Mouse (Mus musculus) limb, embryonic 12.5 days (tissue): ENCODE data around the gene Rps3. TPM values are rescaled to one million over a fixed set of nuclear protein-coding genes. Genes with fewer than 3 reads are reported as not detected.

Source experiments
- ATAC-seq: fragments of 200-750 bp; cut with Nextera tagmentation; 2 replicates; pipeline ENCODE4 v1.8.0; 2017; ENCODE audit warnings: low read depth, moderate TSS enrichment; ENCODE audit not compliant: insufficient number of reproducible peaks, insufficient read depth, low FRiP score, low TSS enrichment
- H3K27ac ChIP-seq: fragments of 300-500 bp; sonication (generic); 2 replicates; pipeline ENCODE4 v1.5.1; 2016; ENCODE audit warnings: mild to moderate bottlenecking, moderate library complexity
- H3K27me3 ChIP-seq: fragments of 300-500 bp; sonication (generic); 2 replicates; pipeline ENCODE4 v1.6.1; 2016; ENCODE audit warnings: mild to moderate bottlenecking, moderate library complexity
- H3K36me3 ChIP-seq: fragments of 300-500 bp; sonication (generic); 2 replicates; pipeline ENCODE4 v1.6.1; 2016; ENCODE audit warnings: mild to moderate bottlenecking, moderate library complexity
- H3K4me1 ChIP-seq: fragments of 300-500 bp; sonication (generic); replicated peaks from 2 replicates; pipeline ENCODE4 v1.6.1; 2016
- H3K4me2 ChIP-seq: fragments of 300-500 bp; sonication (generic); 2 replicates; pipeline ENCODE4 v1.6.1; 2016; ENCODE audit warnings: mild to moderate bottlenecking, moderate library complexity
- H3K4me3 ChIP-seq: fragments of 300-500 bp; sonication (generic); replicated peaks from 2 replicates; pipeline ENCODE4 v1.5.1; 2016; ENCODE audit warnings: mild to moderate bottlenecking
- H3K9ac ChIP-seq: fragments of 300-500 bp; sonication (generic); replicated peaks from 2 replicates; pipeline ENCODE4 v1.6.1; 2016; ENCODE audit warnings: mild to moderate bottlenecking, moderate library complexity
- H3K9me3 ChIP-seq: fragments of 300-500 bp; sonication (generic); 2 replicates; pipeline ENCODE4 v1.6.1; 2016; ENCODE audit warnings: mild to moderate bottlenecking, moderate library complexity
- WGBS: fragments of 180-500 bp; shearing (Covaris S2); methylation state at CpG from one replicate; pipeline ENCODE4 v1.1.7; 2016; 5-methylcytosine and 5-hydroxymethylcytosine counted together
- polyA plus RNA-seq: library from polyadenylated mRNA; unstranded; fragments of >200 nt; fragmentation: Nextera tagmentation; extraction: Ambion mirVana; gene quantifications from 2 replicates; pipeline ENCODE4 v1.2.1, GENCODE M21; 2016

The Rps3 gene
- 746 and 757 TPM in 2 replicates for polyA plus RNA-seq

DNA sequence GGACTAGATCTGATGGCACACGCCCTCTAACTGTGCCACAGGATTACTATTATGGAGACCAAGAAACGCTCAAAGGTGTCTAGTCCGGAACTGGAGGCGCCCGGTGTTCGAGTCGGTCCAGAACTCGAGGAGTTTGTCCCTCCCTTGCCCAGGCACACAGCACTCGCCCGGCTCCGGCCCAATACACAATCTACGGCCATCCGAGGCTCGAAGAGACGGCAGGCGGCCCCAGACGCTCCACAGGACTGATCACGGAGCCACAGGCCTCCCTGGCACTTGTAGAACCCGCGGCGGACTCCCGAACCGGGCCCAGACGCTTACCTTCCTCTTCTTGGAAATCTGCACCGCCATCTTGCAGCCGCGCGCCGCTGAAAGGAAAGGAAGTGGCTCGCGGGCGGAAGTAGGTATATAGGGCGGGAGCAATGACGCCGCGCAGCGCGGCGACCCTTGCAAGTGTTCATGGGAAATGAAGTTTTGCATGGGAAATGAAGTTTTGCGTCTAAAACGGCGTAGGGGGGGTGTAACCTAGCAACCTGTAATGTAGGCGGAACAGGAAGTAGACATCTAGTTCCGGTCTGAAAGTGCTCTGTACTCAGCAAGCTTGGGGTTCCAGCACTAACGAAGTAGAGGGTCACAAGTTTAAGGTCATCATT, at the start of gene Rps3:
Gene Rps3, minus strand, starts transcription at position 468 of the 653 bp plus-strand sequence.
- peak within 1 kb of the TSS; percentile 93 for H3K4me2 ChIP-seq
- peak; percentile 96 for ATAC-seq
- H3K27me3 ChIP-seq: no peaks in the 10 kb centered on the region
- no peaks in the 10 kb centered on the region for H3K9me3 ChIP-seq
- under 1% methylated on average over 45 of the region's 45 CpGs for WGBS
- H3K36me3 ChIP-seq: peaks cover 41% of the 10 kb centered on the region
- H3K27ac ChIP-seq: peak within 1 kb of the TSS; percentile 90
- peak within 1 kb of the TSS; percentile 96 for H3K9ac ChIP-seq
- H3K4me3 ChIP-seq: peak within 1 kb of the TSS; percentile 88
- peaks cover 38% of the 10 kb centered on the region for H3K4me1 ChIP-seq

DNA sequence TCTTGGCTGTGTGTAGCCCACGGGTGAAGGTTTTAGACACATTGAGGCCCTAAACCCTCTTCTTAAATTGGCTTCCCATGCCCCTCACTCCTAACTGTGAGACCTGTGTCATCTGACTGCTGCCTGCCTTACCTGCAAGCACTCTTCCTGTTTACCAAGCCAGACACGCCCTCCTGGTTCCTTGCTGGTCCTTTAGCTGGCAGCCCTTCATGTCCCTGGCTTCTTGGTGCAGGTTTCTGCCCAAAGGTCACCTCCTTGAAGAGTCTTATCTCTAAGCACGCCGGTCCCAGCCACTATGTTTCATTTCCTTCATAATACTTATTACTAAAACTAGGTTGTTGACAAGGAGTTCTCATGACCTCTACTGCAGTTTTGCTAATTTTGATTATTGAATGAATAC, 49.0 kb upstream of the Rps3 start:
- 83% methylated on average over 4 of the region's 4 CpGs for WGBS
- Histone ChIP-seq H3K4me3 (no peak overlapping the region), H3K27ac (no peak overlapping the region), H3K36me3 (no peaks in the 10 kb centered on the region), H3K27me3 (no peaks in the 10 kb centered on the region), H3K4me1 (peaks cover 34% of the 10 kb centered on the region), H3K4me2 (no peak overlapping the region), H3K9me3 (no peaks in the 10 kb centered on the region), H3K9ac (no peak overlapping the region)
- no peak for ATAC-seq

DNA sequence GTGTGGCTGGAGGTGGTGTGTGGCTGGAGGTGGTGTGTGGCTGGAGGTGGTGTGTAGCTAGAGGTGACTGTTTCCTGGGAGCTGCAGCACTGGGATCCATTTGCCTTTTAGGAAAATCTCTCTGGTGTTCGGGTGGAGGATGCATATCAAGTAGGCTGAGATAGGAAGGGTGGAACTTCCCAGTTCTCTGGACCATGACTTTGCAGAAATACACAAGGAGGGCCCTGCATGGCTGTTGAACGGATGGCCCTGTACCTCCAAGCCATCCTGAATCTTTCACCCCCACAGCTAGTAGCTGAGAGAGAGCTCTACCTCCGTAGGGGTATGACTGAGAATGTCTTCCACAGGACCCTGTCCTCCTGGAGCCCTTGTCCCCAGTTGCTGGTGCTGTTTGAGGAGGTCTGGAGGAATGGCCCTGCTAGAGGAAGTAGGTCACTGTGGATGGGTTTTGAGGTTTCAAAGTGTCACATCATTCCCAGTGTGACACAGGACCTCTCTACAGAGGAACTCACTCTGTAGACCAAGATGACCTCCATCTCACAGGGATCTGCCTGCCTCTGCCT, 48.0 kb upstream of the Rps3 start:
- H3K27me3 ChIP-seq: no peaks in the 10 kb centered on the region
- no peak overlapping the region for H3K4me3 ChIP-seq
- H3K4me2 ChIP-seq: no peak overlapping the region
- peaks cover 24% of the 10 kb centered on the region for H3K4me1 ChIP-seq
- no peaks in the 10 kb centered on the region for H3K36me3 ChIP-seq
- no peak overlapping the region for H3K27ac ChIP-seq
- no peak overlapping the region for H3K9ac ChIP-seq
- WGBS: 81% methylated on average over 3 of the region's 3 CpGs
- ATAC-seq: no peak
- H3K9me3 ChIP-seq: no peaks in the 10 kb centered on the region

DNA sequence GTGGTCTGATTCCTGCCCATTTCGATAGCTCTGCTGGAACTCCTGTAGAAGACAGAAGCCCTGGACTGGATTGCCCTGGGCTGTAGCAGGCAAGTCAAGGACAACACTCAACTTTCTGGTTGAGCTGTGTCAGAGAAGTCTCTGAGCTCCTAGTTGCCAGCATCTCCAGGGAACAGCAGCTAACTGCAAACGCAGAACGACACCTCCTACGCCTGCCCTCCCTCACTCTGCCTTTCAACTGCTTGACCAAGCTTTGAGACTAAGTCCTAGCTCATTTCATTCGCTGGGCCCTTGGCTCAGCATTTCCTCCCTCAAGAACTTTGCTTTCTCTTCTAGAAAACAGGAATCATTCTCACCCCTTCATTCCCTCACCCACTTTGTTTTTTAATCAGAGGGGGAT, 45.9 kb upstream of the Rps3 start:
- WGBS: 50% methylated on average over 5 of the region's 5 CpGs
- no peak for ATAC-seq
- Histone ChIP-seq H3K27ac (no peak overlapping the region), H3K9me3 (no peaks in the 10 kb centered on the region), H3K27me3 (no peaks in the 10 kb centered on the region), H3K4me3 (no peak overlapping the region), H3K9ac (no peak overlapping the region), H3K4me1 (peaks cover 10% of the 10 kb centered on the region), H3K36me3 (no peaks in the 10 kb centered on the region), H3K4me2 (no peak overlapping the region)

DNA sequence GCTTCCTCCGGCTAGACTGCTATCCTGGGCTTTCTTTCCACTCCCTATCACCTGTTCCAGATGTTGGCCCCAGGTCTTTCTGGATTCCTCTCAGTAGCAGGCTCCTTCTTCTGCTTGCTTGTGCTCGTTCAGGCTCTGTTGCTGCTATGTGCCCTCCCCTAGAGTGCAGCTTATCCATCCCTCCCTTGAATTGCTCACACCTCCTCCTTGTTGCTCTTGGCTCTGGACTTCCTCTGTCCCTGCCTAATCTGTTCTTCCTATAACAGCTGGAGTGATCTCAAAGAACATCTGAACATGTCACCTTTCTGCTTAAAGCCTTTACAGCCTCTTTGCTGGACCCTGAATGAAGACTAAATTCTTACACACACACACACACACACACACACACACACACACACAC, 45.0 kb upstream of the Rps3 start:
- H3K36me3 ChIP-seq: no peaks in the 10 kb centered on the region
- 29% methylated on average over 2 of the region's 2 CpGs for WGBS
- H3K27ac ChIP-seq: no peak overlapping the region
- H3K27me3 ChIP-seq: no peaks in the 10 kb centered on the region
- ATAC-seq: no peak
- H3K4me2 ChIP-seq: no peak overlapping the region
- H3K4me1 ChIP-seq: 0 out of 2 replicates have a peak, but pooled peaks cover 3% of the 10 kb centered on the region
- H3K4me3 ChIP-seq: no peak overlapping the region
- no peaks in the 10 kb centered on the region for H3K9me3 ChIP-seq
- H3K9ac ChIP-seq: no peak overlapping the region

DNA sequence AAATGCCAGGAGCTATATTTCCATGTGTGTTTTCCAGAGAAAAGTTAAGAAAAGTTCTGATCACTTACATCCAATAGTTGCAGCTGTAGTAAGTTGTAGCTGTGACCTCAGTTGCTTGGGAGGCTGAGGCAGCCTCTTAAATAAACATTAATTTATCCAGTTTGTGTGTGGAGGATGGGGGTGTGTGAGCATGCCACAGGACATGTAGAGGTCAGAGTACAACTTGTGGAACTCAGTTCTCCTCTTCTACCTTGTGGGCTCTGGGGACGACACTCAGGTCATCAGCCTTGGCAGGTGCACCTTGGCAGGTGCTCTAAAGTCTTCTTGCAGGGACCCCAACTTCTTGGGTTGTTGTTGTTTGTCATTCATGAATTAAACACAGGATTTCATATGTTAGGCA, 40.3 kb upstream of the Rps3 start:
- no peak overlapping the region for H3K4me2 ChIP-seq
- ATAC-seq: no peak
- no peaks in the 10 kb centered on the region for H3K36me3 ChIP-seq
- no peak overlapping the region for H3K4me3 ChIP-seq
- no peaks in the 10 kb centered on the region for H3K27me3 ChIP-seq
- no peaks in the 10 kb centered on the region for H3K4me1 ChIP-seq
- no peak overlapping the region for H3K9ac ChIP-seq
- 90% methylated on average over 1 of the region's 1 CpGs for WGBS
- no peak overlapping the region for H3K27ac ChIP-seq
- peaks cover 3% of the 10 kb centered on the region; the same call in 1 of the 2 replicates for H3K9me3 ChIP-seq

DNA sequence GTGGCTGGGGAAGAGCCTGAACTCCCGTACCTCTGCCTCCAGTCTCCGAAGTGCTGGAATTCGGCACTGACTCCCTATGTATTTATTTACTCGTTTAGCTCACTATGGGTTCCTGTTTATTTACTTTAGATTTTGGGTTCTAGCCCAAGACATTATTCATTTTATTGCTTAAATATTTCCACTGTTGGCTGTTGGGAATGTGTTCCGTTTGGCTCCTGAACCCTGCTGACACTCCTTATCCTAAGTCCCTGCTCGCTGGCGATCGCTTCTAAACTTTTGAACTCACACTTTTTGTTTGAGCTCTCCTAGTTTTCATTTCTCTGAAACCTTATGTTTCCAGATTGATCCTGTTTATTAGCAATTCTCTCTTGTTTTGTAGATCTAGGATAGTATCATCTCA, 39.6 kb upstream of the Rps3 start:
- no peaks in the 10 kb centered on the region for H3K27me3 ChIP-seq
- 72% methylated on average over 8 of the region's 8 CpGs for WGBS
- no peaks in the 10 kb centered on the region for H3K36me3 ChIP-seq
- H3K4me2 ChIP-seq: no peak overlapping the region
- H3K9ac ChIP-seq: no peak overlapping the region
- no peak overlapping the region for H3K27ac ChIP-seq
- peaks cover 3% of the 10 kb centered on the region; the same call in 1 of the 2 replicates for H3K9me3 ChIP-seq
- no peaks in the 10 kb centered on the region for H3K4me1 ChIP-seq
- no peak for ATAC-seq
- H3K4me3 ChIP-seq: no peak overlapping the region

DNA sequence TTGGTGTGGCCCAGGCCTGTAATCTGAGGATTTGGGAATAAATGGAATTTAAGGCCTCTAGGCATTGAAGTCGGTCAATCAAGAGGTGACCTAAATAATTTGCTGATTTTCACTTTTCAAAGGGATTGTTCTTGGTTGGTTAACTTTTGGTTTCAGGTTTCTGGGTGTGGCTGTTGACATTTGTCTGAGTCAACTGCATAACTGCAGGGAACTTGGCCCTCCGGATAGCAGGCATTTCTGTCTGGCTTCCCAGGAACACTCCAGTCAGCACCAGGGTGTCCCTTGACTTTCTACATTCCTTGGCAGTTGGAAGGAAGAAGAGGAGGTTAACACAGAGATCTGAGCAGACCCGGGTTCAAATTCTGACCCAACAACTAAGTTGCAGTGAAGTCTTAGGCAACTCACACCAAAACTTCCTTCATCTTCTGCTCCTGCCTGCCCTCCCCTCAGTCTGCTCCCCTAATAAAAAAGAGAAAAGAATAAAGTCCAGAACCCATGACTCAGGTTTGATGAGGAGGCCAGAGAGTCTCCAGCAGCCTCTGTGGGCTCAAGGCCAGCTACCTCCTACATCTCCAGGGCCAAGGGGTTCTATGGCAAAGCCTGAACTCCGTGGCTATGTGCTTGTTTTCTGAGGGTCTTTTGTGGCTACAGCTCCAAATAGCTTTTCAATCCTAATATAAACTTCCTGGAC, 35.6 kb upstream of the Rps3 start:
- peaks cover 3% of the 10 kb centered on the region; the same call in 1 of the 2 replicates for H3K9me3 ChIP-seq
- WGBS: 47% methylated on average over 4 of the region's 4 CpGs
- no peak overlapping the region for H3K4me2 ChIP-seq
- no peak overlapping the region for H3K27ac ChIP-seq
- no peak overlapping the region for H3K9ac ChIP-seq
- no peaks in the 10 kb centered on the region for H3K36me3 ChIP-seq
- H3K27me3 ChIP-seq: no peaks in the 10 kb centered on the region
- H3K4me3 ChIP-seq: no peak overlapping the region
- no peak for ATAC-seq
- H3K4me1 ChIP-seq: no peaks in the 10 kb centered on the region

DNA sequence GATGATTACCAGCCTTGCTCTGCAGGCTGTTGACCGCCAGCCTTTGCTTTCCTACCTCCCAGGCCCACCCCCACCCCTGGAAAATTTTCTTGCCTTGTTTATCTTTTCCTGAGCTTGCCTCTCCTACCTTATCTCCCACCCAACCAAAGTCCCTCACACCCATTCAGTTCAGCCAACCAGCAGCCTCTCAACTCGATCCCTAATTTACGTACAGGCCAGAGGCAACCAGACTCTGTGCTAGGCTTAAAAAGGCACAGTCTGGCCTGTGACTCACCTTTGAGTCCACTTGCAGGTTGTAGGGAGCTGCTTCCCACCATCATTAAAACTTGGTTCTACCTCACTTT, 33.2 kb upstream of the Rps3 start:
- Histone ChIP-seq H3K27ac (0 out of 2 replicates have a peak overlapping the region, but pooled peaks have one; percentile 23), H3K9me3 (peaks cover 3% of the 10 kb centered on the region; the same call in 1 of the 2 replicates), H3K4me3 (no peak overlapping the region), H3K9ac (no peak overlapping the region), H3K4me2 (no peak overlapping the region), H3K27me3 (no peaks in the 10 kb centered on the region), H3K4me1 (no peaks in the 10 kb centered on the region; the same call in 1 of the 2 replicates), H3K36me3 (no peaks in the 10 kb centered on the region)
- ATAC-seq: no peak
- WGBS: 83% methylated on average over 3 of the region's 3 CpGs

DNA sequence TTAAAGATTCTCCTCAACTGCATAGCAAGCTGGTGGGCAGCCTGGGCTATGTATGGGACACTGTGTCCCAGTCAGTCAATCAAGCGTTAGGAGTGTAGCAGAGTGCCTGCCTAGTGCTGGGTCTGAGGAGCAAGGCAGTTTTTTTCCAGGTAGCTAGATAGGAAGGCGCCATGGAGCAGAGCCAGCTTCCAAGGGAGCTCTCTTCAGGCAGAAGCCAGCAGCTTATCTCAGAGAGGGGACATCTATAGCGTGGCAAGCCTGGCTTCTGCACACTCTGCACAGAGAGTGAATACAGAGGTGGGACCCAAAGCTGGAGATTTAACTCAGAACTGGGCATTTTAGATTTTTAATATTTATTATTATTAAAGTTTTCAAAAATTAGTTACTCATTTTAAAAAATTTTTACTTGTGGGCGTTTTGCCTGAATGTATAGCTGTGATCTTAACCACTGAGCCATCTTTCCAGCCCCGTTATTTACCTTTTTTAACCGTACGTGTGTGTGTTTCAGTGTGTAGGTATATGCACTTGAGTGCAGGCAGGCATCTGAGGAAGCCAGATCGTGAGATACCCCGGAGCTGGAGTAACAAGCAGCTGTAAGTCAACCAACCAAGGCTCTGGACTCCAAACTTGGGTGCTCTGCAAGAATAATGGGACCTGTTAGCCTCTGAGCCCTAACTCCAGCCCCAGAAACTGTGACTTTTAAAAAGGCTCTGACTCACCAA, 32.7 kb upstream of the Rps3 start:
- Histone ChIP-seq H3K27me3 (no peaks in the 10 kb centered on the region), H3K9ac (no peak overlapping the region), H3K27ac (0 out of 2 replicates have a peak overlapping the region, but pooled peaks have one; percentile 23), H3K36me3 (no peaks in the 10 kb centered on the region), H3K4me3 (no peak overlapping the region), H3K4me1 (no peaks in the 10 kb centered on the region; the same call in 1 of the 2 replicates), H3K4me2 (no peak overlapping the region), H3K9me3 (peaks cover 3% of the 10 kb centered on the region; the same call in 1 of the 2 replicates)
- no peak for ATAC-seq
- whole genome bisulfite sequencing: 85% methylated on average over 9 of the region's 9 CpGs

DNA sequence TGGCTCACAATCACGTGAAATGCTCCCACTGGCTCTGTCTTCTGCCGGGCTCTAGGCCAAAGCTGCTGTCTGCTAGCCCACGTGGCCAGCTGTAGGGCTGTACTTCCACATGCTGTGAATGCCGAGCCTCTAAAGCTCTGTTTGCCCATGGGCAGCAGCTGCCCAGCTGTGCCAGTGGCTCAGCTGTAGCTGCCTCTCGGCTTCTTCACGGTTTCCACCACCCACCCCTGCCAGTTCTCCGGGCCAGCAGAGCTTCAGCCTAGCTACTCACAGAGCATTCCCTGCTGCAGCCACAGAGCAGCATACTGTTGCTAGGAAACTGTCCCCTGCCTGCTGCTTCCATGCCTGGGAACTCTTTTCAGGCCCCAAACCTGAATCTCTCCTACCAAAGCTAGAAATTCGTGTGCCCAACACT, 26.6 kb upstream of the Rps3 start:
- H3K4me1 ChIP-seq: peaks cover 4% of the 10 kb centered on the region
- H3K9me3 ChIP-seq: peaks cover 5% of the 10 kb centered on the region; the same call in 1 of the 2 replicates

More for the DNA sequence above, 26.6 kb upstream of the Rps3 start:
- H3K36me3 ChIP-seq: no peaks in the 10 kb centered on the region
- ATAC-seq: no peak
- H3K4me3 ChIP-seq: no peak overlapping the region
- H3K27me3 ChIP-seq: no peaks in the 10 kb centered on the region
- H3K9ac ChIP-seq: no peak overlapping the region
- H3K4me2 ChIP-seq: peak overlapping the region; percentile 21; the same call in 1 of the 2 replicates
- 17% methylated on average over 8 of the region's 8 CpGs for WGBS
- no peak overlapping the region for H3K27ac ChIP-seq
